Mouse (Mus musculus) small intestine, adult 10 weeks (tissue): Measurements from ENCODE around the gene Mroh7. TPM values are rescaled to one million over a fixed set of nuclear protein-coding genes. Genes with fewer than 3 reads are reported as not detected.

Experiments used
- polyA plus RNA-seq: library from polyadenylated mRNA; stranded (reverse); fragments of 350-450 nt; fragmentation: Illumina TruSeq; extraction: RNeasy Lipid Tissue Mini Kit (QIAGEN cat#74804); gene quantifications from one replicate; pipeline ENCODE4 v1.2.3, GENCODE M21; 2014; ENCODE audit warnings: low replicate concordance

Mroh7 gene
- polyA plus RNA-seq: 0.07 TPM

GRCm38 (mm10) chr4:106730814-106731213 lies at the start of gene Mroh7:
Mroh7 (minus strand) TSS chr4:106730925.

GRCm38 (mm10) chr4:106733636-106734035 lies 2.9 kb upstream of the Mroh7 start, which contains the start of gene Fam151a:
Fam151a (plus strand) TSS chr4:106733889.

DNA sequence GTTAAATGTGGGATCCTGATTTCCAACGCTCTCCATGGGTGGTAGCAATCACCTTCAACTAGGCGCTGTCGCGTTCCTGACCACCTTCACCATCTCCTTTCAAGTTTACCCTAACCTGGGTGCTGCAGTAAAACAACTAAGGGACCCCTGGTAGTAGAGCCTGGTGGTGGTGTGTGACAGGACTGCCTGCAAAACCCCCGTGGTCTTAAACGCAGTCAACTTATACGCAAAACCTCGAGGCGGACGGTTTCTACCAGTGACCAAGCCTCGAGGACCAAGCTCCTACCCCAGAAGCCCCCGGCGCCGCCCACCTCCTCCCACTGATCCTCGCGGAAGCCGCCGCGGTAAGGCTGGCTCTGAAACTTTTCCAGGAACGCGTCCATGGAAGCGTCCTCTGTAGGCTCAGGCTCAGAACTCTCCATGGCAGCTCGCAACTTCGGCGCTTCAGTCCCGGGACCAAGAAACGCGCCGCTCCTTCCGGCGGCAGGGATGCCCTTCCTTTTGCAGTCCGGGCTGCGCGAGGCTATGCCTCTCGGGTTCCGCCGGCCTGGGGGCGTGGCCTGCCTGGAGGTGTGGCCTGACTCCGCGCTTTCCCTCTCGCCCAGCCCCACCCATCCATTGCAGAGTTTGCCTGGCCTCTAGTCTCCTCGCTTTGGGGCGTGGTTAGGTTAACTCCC lies 52.1 kb downstream of the Mroh7 start, which contains the start of gene Ttc4:
Gene Ttc4, minus strand, starts transcription at position 503 of the 677 bp plus-strand sequence.

GRCm38 (mm10) chr4:106650833-106651527 lies 79.7 kb downstream of the Mroh7 start, which contains the start of gene Pars2:
Pars2 (plus strand) TSS chr4:106651069.

Other genes with a start within 250 kb of the Mroh7 start
- not detected for gene Bsnd, start 238.6 kb downstream of the Mroh7 start, polyA plus RNA-seq
- gene Dhcr24, start 169.9 kb downstream of the Mroh7 start, polyA plus RNA-seq: 1.6 TPM
- gene Lexm, start 113.7 kb downstream of the Mroh7 start, polyA plus RNA-seq: not detected
- gene Ttc22, start 108.5 kb downstream of the Mroh7 start, polyA plus RNA-seq: 2.5 TPM
- 1.4 TPM for gene Pars2, start 79.9 kb downstream of the Mroh7 start, polyA plus RNA-seq
- gene Ttc4, start 52.0 kb downstream of the Mroh7 start, polyA plus RNA-seq: 37.9 TPM
- gene Fam151a, start 3.0 kb upstream of the Mroh7 start, polyA plus RNA-seq: not detected
- gene Acot11, start 74.1 kb upstream of the Mroh7 start, polyA plus RNA-seq: 6.8 TPM
- gene Ssbp3, start 179.8 kb upstream of the Mroh7 start, polyA plus RNA-seq: 24.0 TPM